Mouse (Mus musculus): ENCODE measurements at regions not wholly inside any gene's neighbourhood (a gene's known extent, or its start where the extent isn't known, plus 50 kb on each side); places are given as distances from the start of the nearest gene placed in this dataset.

DNA sequence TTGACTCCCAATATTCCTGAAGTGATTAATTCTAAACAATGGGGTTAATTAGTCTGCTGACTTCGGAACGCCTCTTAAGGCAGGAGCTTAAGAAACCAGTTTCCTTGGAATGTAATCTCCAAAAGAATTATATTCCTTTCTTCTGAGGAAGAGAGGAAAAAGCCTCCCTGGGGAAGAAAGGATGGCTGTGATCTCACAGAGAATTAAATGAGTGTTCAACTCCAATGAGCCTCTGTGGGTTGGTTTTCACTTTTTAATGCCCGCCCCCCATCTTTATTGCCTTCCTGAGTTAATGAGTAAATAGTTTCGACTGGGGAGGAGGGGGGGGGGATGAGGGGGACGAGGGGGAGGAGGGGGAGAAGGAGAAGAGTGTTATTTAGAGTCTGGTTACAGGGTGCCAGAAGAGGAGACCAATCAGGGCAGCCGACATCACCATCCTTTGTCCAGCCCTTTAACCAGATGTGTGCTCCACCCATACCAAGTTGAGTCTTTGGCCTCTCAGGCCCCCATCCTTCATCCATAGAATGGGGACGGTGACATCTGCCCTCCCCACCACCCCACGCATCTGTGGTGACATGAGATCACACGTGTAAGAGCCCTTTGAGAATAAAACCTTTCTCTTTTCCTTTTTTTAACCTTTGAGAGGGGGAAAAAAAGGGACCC lies 214.8 kb upstream of the Csf3r start:
- no peak overlapping the region for H3K4me3 ChIP-seq (ENCODE audit: control insufficient read depth, low read depth, low read length)
- no peak for TF ChIP-seq POLR2A (IDR thresholded peaks at IDR 0.05; ENCODE audit: control insufficient read depth, low read depth, low read length)
- TF ChIP-seq CTCF (IDR thresholded peaks at IDR 0.05; ENCODE audit: control insufficient read depth, insufficient read depth, insufficient replicate concordance, low read depth, low read length) = no peak
- H3K4me1 ChIP-seq (ENCODE audit: control insufficient read depth, insufficient read depth, low read length) = no peaks in the 10 kb centered on the region
- no peaks in the 10 kb centered on the region for H3K27me3 ChIP-seq (ENCODE audit: control insufficient read depth, insufficient read depth, low read length)
- no peaks in the 10 kb centered on the region for H3K36me3 ChIP-seq (ENCODE audit: control insufficient read depth, insufficient read depth, low read length)
- H3K27ac ChIP-seq (ENCODE audit: control insufficient read depth, insufficient read depth, low read depth, low read length) = no peak overlapping the region

GRCm38 (mm10) chr4:125810247-125810646 lies 214.1 kb upstream of the Csf3r start:
- no peak overlapping the region for H3K27ac ChIP-seq (ENCODE audit: control insufficient read depth, insufficient read depth, low read depth, low read length)
- TF ChIP-seq CTCF (IDR thresholded peaks at IDR 0.05; ENCODE audit: control insufficient read depth, insufficient read depth, insufficient replicate concordance, low read depth, low read length) = no peak
- TF ChIP-seq POLR2A (IDR thresholded peaks at IDR 0.05; ENCODE audit: control insufficient read depth, low read depth, low read length) = no peak
- H3K4me3 ChIP-seq (ENCODE audit: control insufficient read depth, low read depth, low read length) = no peak overlapping the region
- no peaks in the 10 kb centered on the region for H3K36me3 ChIP-seq (ENCODE audit: control insufficient read depth, insufficient read depth, low read length)
- no peaks in the 10 kb centered on the region for H3K4me1 ChIP-seq (ENCODE audit: control insufficient read depth, insufficient read depth, low read length)
- H3K27me3 ChIP-seq (ENCODE audit: control insufficient read depth, insufficient read depth, low read length) = no peaks in the 10 kb centered on the region

GRCm38 (mm10) chr4:125814311-125814710 lies 210.0 kb upstream of the Csf3r start:
- Histone ChIP-seq H3K27me3 (ENCODE audit: control insufficient read depth, insufficient read depth, low read length) (no peaks in the 10 kb centered on the region), H3K36me3 (ENCODE audit: control insufficient read depth, insufficient read depth, low read length) (no peaks in the 10 kb centered on the region), H3K4me1 (ENCODE audit: control insufficient read depth, insufficient read depth, low read length) (no peaks in the 10 kb centered on the region), H3K4me3 (ENCODE audit: control insufficient read depth, low read depth, low read length) (peak overlapping the region; percentile 63), H3K27ac (ENCODE audit: control insufficient read depth, insufficient read depth, low read depth, low read length) (no peak overlapping the region)
- no peak for TF ChIP-seq CTCF (IDR thresholded peaks at IDR 0.05; ENCODE audit: control insufficient read depth, insufficient read depth, insufficient replicate concordance, low read depth, low read length)
- no peak for TF ChIP-seq POLR2A (IDR thresholded peaks at IDR 0.05; ENCODE audit: control insufficient read depth, low read depth, low read length)

GRCm38 (mm10) chr4:125815276-125815675 lies 209.1 kb upstream of the Csf3r start:
- peak overlapping the region; percentile 63 for H3K4me3 ChIP-seq (ENCODE audit: control insufficient read depth, low read depth, low read length)
- H3K4me1 ChIP-seq (ENCODE audit: control insufficient read depth, insufficient read depth, low read length) = no peaks in the 10 kb centered on the region
- H3K27ac ChIP-seq (ENCODE audit: control insufficient read depth, insufficient read depth, low read depth, low read length) = no peak overlapping the region
- no peaks in the 10 kb centered on the region for H3K36me3 ChIP-seq (ENCODE audit: control insufficient read depth, insufficient read depth, low read length)
- H3K27me3 ChIP-seq (ENCODE audit: control insufficient read depth, insufficient read depth, low read length) = no peaks in the 10 kb centered on the region
- TF ChIP-seq CTCF (IDR thresholded peaks at IDR 0.05; ENCODE audit: control insufficient read depth, insufficient read depth, insufficient replicate concordance, low read depth, low read length) (no peak), POLR2A (IDR thresholded peaks at IDR 0.05; ENCODE audit: control insufficient read depth, low read depth, low read length) (no peak)

DNA sequence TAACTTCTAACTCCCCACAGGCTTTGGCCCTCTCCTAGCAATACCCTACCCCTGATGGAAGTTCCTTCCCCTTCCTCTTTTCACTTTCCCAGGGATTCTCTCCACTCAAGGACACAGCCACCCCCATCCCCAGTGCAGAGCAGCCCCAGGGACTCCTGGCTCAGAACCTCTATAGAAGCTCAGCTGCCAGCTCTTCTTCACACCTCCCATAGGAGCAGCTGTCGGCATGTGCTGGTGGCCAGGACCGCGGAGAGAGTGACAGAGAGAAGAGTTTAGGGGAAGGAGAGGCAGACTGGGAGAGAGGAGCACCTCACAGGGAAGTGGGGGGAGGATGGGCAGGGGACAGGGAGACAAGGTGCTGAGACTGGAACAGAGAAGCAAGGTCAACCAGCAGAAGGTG lies 199.8 kb upstream of the Csf3r start:
- H3K4me1 ChIP-seq (ENCODE audit: control insufficient read depth, insufficient read depth, low read length) = no peaks in the 10 kb centered on the region
- no peak for TF ChIP-seq CTCF (IDR thresholded peaks at IDR 0.05; ENCODE audit: control insufficient read depth, insufficient read depth, insufficient replicate concordance, low read depth, low read length)
- no peak for TF ChIP-seq POLR2A (IDR thresholded peaks at IDR 0.05; ENCODE audit: control insufficient read depth, low read depth, low read length)
- H3K4me3 ChIP-seq (ENCODE audit: control insufficient read depth, low read depth, low read length) = no peak overlapping the region
- H3K36me3 ChIP-seq (ENCODE audit: control insufficient read depth, insufficient read depth, low read length) = no peaks in the 10 kb centered on the region
- H3K27me3 ChIP-seq (ENCODE audit: control insufficient read depth, insufficient read depth, low read length) = no peaks in the 10 kb centered on the region
- H3K27ac ChIP-seq (ENCODE audit: control insufficient read depth, insufficient read depth, low read depth, low read length) = no peak overlapping the region

DNA sequence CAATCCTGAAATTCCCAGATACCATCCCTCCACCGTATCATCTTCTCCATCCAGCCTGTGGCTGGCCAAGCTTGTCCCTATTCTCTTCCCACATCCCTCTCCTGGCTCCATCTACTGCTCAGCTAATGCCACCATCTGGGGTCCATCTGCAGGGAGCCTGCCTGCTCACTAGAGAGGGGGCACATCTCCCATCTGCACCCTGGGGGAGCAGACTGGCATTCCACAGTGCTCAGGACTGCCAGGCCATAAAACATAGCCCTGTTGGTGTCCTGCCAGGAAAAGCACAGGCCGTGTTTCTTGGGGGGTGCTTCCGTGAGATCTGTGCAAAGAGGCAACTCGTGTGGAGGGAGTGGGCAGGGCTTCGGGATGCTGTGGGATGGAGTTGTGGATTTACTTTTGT lies 197.9 kb upstream of the Csf3r start:
- H3K27me3 ChIP-seq (ENCODE audit: control insufficient read depth, insufficient read depth, low read length) = no peaks in the 10 kb centered on the region
- TF ChIP-seq CTCF (IDR thresholded peaks at IDR 0.05; ENCODE audit: control insufficient read depth, insufficient read depth, insufficient replicate concordance, low read depth, low read length) (no peak), POLR2A (IDR thresholded peaks at IDR 0.05; ENCODE audit: control insufficient read depth, low read depth, low read length) (no peak)
- no peak overlapping the region for H3K27ac ChIP-seq (ENCODE audit: control insufficient read depth, insufficient read depth, low read depth, low read length)
- no peak overlapping the region for H3K4me3 ChIP-seq (ENCODE audit: control insufficient read depth, low read depth, low read length)
- H3K4me1 ChIP-seq (ENCODE audit: control insufficient read depth, insufficient read depth, low read length) = no peaks in the 10 kb centered on the region
- H3K36me3 ChIP-seq (ENCODE audit: control insufficient read depth, insufficient read depth, low read length) = no peaks in the 10 kb centered on the region

DNA sequence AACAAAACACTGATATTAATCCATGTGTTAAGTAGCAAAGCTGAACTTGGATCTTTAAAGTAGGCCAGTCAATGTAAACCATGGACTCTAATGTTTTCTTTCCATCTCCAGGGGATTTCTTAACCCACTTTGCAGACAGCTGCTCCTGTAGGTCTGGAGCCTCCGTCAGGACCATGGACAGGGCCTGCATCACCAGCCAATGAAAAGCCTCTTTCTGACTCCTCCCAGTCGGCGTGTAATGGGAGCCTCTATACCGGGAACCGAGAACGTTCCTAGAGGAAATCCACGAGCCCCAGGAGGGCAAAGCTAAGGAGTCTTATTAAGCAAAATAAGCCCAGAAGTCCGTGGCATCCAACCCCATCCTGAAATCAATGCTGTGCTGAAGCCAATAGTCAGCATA lies 189.1 kb upstream of the Csf3r start:
- no peak for TF ChIP-seq POLR2A (IDR thresholded peaks at IDR 0.05; ENCODE audit: control insufficient read depth, low read depth, low read length)
- TF ChIP-seq CTCF (IDR thresholded peaks at IDR 0.05; ENCODE audit: control insufficient read depth, insufficient read depth, insufficient replicate concordance, low read depth, low read length) = no peak
- H3K36me3 ChIP-seq (ENCODE audit: control insufficient read depth, insufficient read depth, low read length) = no peaks in the 10 kb centered on the region
- H3K4me1 ChIP-seq (ENCODE audit: control insufficient read depth, insufficient read depth, low read length) = peaks cover 4% of the 10 kb centered on the region; the same call in 1 of the 2 replicates
- peak overlapping the region; percentile 20 for H3K4me3 ChIP-seq (ENCODE audit: control insufficient read depth, low read depth, low read length)
- H3K27ac ChIP-seq (ENCODE audit: control insufficient read depth, insufficient read depth, low read depth, low read length) = no peak overlapping the region
- H3K27me3 ChIP-seq (ENCODE audit: control insufficient read depth, insufficient read depth, low read length) = no peaks in the 10 kb centered on the region

All from testis, adult 2 months (tissue).